Mouse (Mus musculus) frontal cortex, postnatal 14 days (tissue): Measurements from ENCODE around the gene Atp5g3.
"Not testable (repeated sequence)": the region's sequence is repeated elsewhere in the genome, so short reads cannot be mapped to it uniquely, and the experiment has no call there.

Experiments
- DNase-seq, 2 experiments: peaks; one replicate each; pipeline ENCODE4 v3.0.0; 2022; ENCODE audit warnings: low spot score in 2 of 2

The Atp5g3 gene

GRCm38 (mm10) chr2:73896919-73897318, 14.2 kb downstream of the Atp5g3 start:
- DNase-seq = not testable (repeated sequence)

GRCm38 (mm10) chr2:73893473-73894270, 17.5 kb downstream of the Atp5g3 start:
- DNase-seq = peak in 1 of 2 experiments; percentile 19

GRCm38 (mm10) chr2:73892464-73893296, 18.4 kb downstream of the Atp5g3 start, which contains the start of gene Atf2:
TSS of gene Atf2 (minus strand) at chr2:73892639.
- peak; percentile 99 for DNase-seq

GRCm38 (mm10) chr2:73891701-73892463, 19.2 kb downstream of the Atp5g3 start:
- peak in 1 of 2 experiments; percentile 46 for DNase-seq

- no peak for DNase-seq
Measured at GRCm38 (mm10) chr2:73885997-73886396, 25.1 kb downstream of the Atp5g3 start.

DNA sequence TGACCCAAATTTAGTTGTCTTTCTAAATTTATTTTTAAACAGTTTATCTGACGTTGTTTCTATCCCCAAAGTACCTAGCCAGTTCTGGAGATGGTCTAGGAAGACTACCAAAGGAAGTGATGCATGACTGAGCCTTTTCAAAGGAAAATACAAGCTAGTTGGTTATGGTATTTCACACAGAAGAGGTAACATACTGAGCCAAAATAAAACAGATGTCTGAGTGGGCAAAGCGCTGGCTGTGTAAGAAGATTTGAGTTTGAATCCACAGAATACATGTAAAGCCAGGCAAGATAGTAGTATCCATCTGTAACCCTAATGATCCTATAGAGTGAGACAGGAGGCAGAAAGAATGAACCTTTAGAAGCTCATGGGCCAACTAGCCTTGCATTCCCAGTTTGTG, 33.2 kb downstream of the Atp5g3 start:
- no peak for DNase-seq

DNA sequence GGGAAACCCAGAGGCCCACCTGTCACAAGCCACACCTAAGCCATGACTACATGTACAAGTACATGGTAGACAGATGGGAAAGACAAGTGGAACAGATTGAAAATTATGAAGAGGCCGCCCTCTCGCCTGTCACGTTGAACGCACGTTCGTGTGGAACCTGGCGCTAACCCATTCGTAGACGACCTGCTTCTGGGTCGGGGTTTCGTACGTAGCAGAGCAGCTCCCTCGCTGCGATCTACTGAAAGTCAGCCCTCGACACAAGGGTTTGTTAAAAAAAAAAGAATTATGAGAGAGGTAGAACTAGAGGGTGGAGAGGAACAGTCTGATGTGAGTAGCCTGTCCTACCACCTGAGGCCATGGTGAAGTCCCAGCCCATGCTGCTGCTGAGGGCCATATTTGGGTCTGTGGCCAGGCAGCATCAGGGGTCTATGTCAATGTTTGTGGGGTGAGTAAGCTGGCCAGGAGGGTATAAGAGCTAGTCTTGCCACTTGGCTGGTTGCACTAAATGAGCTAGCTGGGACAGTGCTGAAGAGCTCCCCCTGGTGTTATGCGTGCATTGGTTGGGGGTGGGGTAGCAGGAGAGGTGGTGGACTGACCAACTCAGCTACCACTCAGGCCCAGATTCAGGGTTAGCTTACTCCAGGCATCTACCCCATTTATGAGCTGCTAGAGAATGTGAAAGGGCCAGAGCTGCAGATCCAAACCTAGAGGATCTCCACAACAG, 43.2 kb downstream of the Atp5g3 start:
- peak; percentile 58 to 73 for DNase-seq

DNA sequence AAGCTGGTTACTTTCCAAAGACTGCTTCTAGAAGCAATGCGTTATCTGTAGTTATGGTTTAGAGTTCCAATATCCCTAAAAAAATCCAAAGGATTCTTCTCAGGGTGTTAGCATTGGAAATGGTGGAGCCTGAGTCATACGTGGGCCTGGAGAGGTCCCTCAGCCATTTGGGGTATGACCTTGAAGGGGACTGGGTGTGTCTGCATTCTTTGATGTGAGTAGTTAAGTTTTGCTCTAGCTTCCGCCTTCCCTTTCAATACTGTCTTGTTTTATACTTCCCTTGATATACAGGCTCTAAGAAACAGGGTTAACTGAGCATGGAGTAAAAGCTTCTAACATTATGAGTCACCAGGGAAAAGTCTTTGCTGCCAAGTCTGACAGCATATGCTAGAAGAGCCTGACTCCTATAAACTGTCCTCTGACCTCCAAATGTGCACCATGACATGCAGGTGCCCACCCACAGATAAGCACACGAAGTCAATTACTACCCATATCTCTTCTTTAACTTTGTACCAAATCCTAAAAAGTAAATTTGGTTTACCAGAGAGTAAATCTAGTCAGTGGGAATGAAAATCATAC, 51.0 kb downstream of the Atp5g3 start:
- DNase-seq = no peak
